Mouse (Mus musculus) monocyte, adult 5-6 weeks (primary cell): ENCODE measurements around the gene Kyat1. TPM values are rescaled to one million over a fixed set of nuclear protein-coding genes. Genes with fewer than 3 reads are reported as not detected.

Experiments used
- total RNA-seq: library from RNA; stranded (forward); fragments of 200-1000, 200-491, 200-594 nt; gene quantifications from 3 replicates; pipeline ENCODE4 v1.2.3, GENCODE M21; 2017

The Kyat1 gene
- total RNA-seq, 1 experiment from 2014 or later = 1.2 TPM

Other genes with a start within 250 kb of the Kyat1 start
- gene Sptan1, start 240.3 kb downstream of the Kyat1 start, total RNA-seq = 296 to 354 TPM (median 326 TPM) in 3 replicates
- not detected in 3 replicates for gene Wdr34, start 157.0 kb downstream of the Kyat1 start, total RNA-seq
- 427 to 462 TPM (median 441 TPM) in 3 replicates for gene Set, start 148.5 kb downstream of the Kyat1 start, total RNA-seq
- 0.38 to 1.1 TPM (median 0.39 TPM) in 3 replicates for gene Pkn3, start 128.2 kb downstream of the Kyat1 start, total RNA-seq
- gene Zdhhc12, start 112.2 kb downstream of the Kyat1 start, total RNA-seq = 2.6 to 7.1 TPM (median 6.6 TPM) in 3 replicates
- 10.0 to 26.5 TPM (median 12.6 TPM) in 3 replicates for gene Zer1, start 81.3 kb downstream of the Kyat1 start, total RNA-seq
- gene Tbc1d13, start 72.1 kb downstream of the Kyat1 start, total RNA-seq = 33.8 to 54.8 TPM (median 52.4 TPM) in 3 replicates
- gene Endog, start 34.4 kb downstream of the Kyat1 start, total RNA-seq = 2.9 to 7.7 TPM (median 3.3 TPM) in 3 replicates
- 5.2 to 12.6 TPM (median 8.4 TPM) in 3 replicates for gene Spout1, start 27.4 kb downstream of the Kyat1 start, total RNA-seq
- 8.1 to 13.5 TPM (median 9.8 TPM) in 3 replicates for gene Lrrc8a, start 31.9 kb upstream of the Kyat1 start, total RNA-seq
- 1.8 to 2.0 TPM in 2 of 3 replicates, not detected in the other for gene Gm28035, start 34.7 kb upstream of the Kyat1 start, total RNA-seq
- gene Phyhd1, start 60.4 kb upstream of the Kyat1 start, total RNA-seq = 1.2 to 4.2 TPM (median 1.2 TPM) in 3 replicates
- not detected in 3 replicates for gene Gm28038, start 75.2 kb upstream of the Kyat1 start, total RNA-seq
- 9.3 to 14.3 TPM (median 11.0 TPM) in 3 replicates for gene Dolk, start 80.5 kb upstream of the Kyat1 start, total RNA-seq
- gene Nup188, start 80.5 kb upstream of the Kyat1 start, total RNA-seq = 13.8 to 16.5 TPM (median 16.0 TPM) in 3 replicates
- gene Sh3glb2, start 153.5 kb upstream of the Kyat1 start, total RNA-seq = 34.7 to 65.9 TPM (median 40.3 TPM) in 3 replicates
- 6.9 to 14.1 TPM in 2 of 3 replicates, not detected in the other for gene Miga2, start 158.4 kb upstream of the Kyat1 start, total RNA-seq
- 11.3 to 25.4 TPM (median 19.3 TPM) in 3 replicates for gene Dolpp1, start 186.4 kb upstream of the Kyat1 start, total RNA-seq
- gene Crat, start 210.0 kb upstream of the Kyat1 start, total RNA-seq = 5.1 to 16.4 TPM (median 6.8 TPM) in 3 replicates
- gene Ptpa, start 210.2 kb upstream of the Kyat1 start, total RNA-seq = 23.0 to 45.8 TPM (median 34.5 TPM) in 3 replicates